In the genomic region with DNA sequence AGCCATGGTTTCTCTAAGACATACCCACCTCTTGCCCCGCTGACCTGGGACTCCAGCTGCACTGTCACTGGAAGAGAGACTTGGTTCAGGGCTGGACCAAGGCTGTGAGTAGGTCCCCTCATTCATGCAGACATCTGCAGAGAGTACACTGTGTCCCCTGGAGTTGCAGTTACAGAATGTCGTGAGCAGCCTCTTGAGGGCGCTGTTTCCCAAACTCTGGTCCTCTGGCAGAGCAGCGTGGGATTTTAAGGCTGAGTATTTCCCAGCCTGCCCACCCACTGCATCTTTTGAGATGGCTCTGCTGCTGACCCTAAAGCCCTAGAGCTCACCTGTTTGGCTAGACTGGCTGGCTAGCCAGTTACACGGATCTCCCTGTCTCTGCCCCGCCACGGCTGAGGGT, we compare ENCODE assay signal across 9 mouse cellular contexts. TPM values are rescaled to one million over a fixed set of nuclear protein-coding genes. Genes with fewer than 3 reads are reported as not detected.
DNase-seq lines count a peak whose midpoint lies in the region; ATAC-seq and TF ChIP-seq lines count a peak whose summit lies in the region.
"Had no signal": no experiment of that assay in that cellular context is flagged by ENCODE, and none has a peak within 500 bp of the region (broad histone marks: within the 10 kb centered on the region; RNA-seq: fewer than 3 reads in every experiment).

No protein-coding gene starts in this region.

- DNase-seq in adrenal gland, adult (ENCODE audit: inconsistent age in 2 of 2, low spot score in 1 of 2): peak; percentile 34 to 70
- no peak for DNase-seq in adrenal gland, postnatal 4 days (ENCODE audit: low spot score in 2 of 2)
- DNase-seq in liver, adult 2 months (ENCODE audit: extremely low read depth, low read depth, low spot score): no peak
- no peak for DNase-seq in liver, embryonic 11.5 days (ENCODE audit: low spot score)
- DNase-seq in liver, embryonic 14.5 days (ENCODE audit: low read depth in 3 of 3, low spot score in 3 of 3): no peak
- peak; percentile 24 to 39 for DNase-seq in thymus, adult 18-20 months
- DNase-seq in frontal cortex, adult 2 months (ENCODE audit: extremely low spot score in 1 of 2, low spot score in 1 of 2): no peak
- DNase-seq in gastrocnemius, postnatal 10 days: no peak

- WGBS in liver, adult 2 months: 61% methylated on average over 7 of the region's 7 CpGs
- WGBS in liver, embryonic 11.5 days: 47% methylated on average over 7 of the region's 7 CpGs
- 43% methylated on average over 7 of the region's 7 CpGs for WGBS in liver, embryonic 14.5 days (ENCODE audit: insufficient replicate concordance)

- H3K4me1 ChIP-seq in liver, adult 2 months (ENCODE audit: control insufficient read depth, insufficient read depth, low read length): no peaks in the 10 kb centered on the region
- no peaks in the 10 kb centered on the region for H3K4me1 ChIP-seq in liver, embryonic 11.5 days (replicated peaks; ENCODE audit: control insufficient read depth, insufficient read depth, low read length)
- H3K4me1 ChIP-seq in liver, embryonic 14.5 days (replicated peaks; ENCODE audit: control insufficient read depth in 2 of 2, insufficient read depth in 2 of 2, low read length in 1 of 2): no peaks in the 10 kb centered on the region; a peak in 1 of 4 replicates

- H3K4me2 ChIP-seq in liver, embryonic 11.5 days: no peak overlapping the region
- no peak overlapping the region for H3K4me2 ChIP-seq in liver, embryonic 14.5 days (ENCODE audit: low read depth)
- H3K4me2 ChIP-seq: midbrain, embryonic 12.5 days had no signal

- TF ChIP-seq CTCF in liver, adult 2 months (IDR thresholded peaks at IDR 0.05; ENCODE audit: low read depth, low read length): peak; percentile 34; the same call in 1 of the 2 replicates
- TF ChIP-seq CTCF in liver, embryonic 14.5 days (IDR thresholded peaks at IDR 0.05; ENCODE audit: low read depth): peak; percentile 62

- H3K9ac ChIP-seq in liver, adult 2 months (ENCODE audit: low read depth, low read length): no peak overlapping the region
- H3K9ac ChIP-seq in liver, embryonic 11.5 days (ENCODE audit: low read depth, low read length): no peak overlapping the region
- no peak overlapping the region for H3K9ac ChIP-seq in liver, embryonic 14.5 days (replicated peaks)
- H3K9ac ChIP-seq: midbrain, embryonic 12.5 days had no signal

- H3K27ac ChIP-seq in liver, adult 2 months (replicated peaks; ENCODE audit: insufficient read depth, low read depth, low read length): no peak overlapping the region
- no peak overlapping the region for H3K27ac ChIP-seq in liver, embryonic 11.5 days (ENCODE audit: low read depth, low read length)
- H3K27ac ChIP-seq in liver, embryonic 14.5 days: no peak overlapping the region
- H3K27ac ChIP-seq: midbrain, embryonic 12.5 days had no signal

- no peaks in the 10 kb centered on the region for H3K79me2 ChIP-seq in liver, adult 2 months (ENCODE audit: control insufficient read depth, insufficient read depth, low read length)

- TF ChIP-seq EP300 in liver, embryonic 14.5 days (IDR thresholded peaks at IDR 0.05; ENCODE audit: low read depth): no peak

- no peaks in the 10 kb centered on the region for H3K36me3 ChIP-seq in liver, adult 2 months (ENCODE audit: control insufficient read depth, insufficient read depth, low read length)
- H3K36me3 ChIP-seq in liver, embryonic 11.5 days (ENCODE audit: control insufficient read depth, insufficient read depth, low read length): no peaks in the 10 kb centered on the region
- no peaks in the 10 kb centered on the region for H3K36me3 ChIP-seq in liver, embryonic 14.5 days (replicated peaks; ENCODE audit: control insufficient read depth, insufficient read depth, low read depth)
- H3K36me3 ChIP-seq: midbrain, embryonic 12.5 days had no signal

- no peaks in the 10 kb centered on the region for H3K9me3 ChIP-seq in liver, embryonic 11.5 days (ENCODE audit: control insufficient read depth, low read length)
- H3K9me3 ChIP-seq in liver, embryonic 14.5 days (ENCODE audit: control insufficient read depth, low read length): no peaks in the 10 kb centered on the region
- H3K9me3 ChIP-seq: midbrain, embryonic 12.5 days had no signal

- ATAC-seq in liver, embryonic 11.5 days (replicated peaks; ENCODE audit: low FRiP score): no peak
- ATAC-seq in liver, embryonic 14.5 days (ENCODE audit: insufficient read depth): no peak

- H3K27me3 ChIP-seq in liver, adult 2 months (ENCODE audit: control insufficient read depth, insufficient read depth, low read length): no peaks in the 10 kb centered on the region; the same call in 1 of the 2 replicates
- H3K27me3 ChIP-seq in liver, embryonic 11.5 days (replicated peaks; ENCODE audit: control insufficient read depth, insufficient read depth, low read length): 0 out of 2 replicates have a peak, but pooled peaks cover 2% of the 10 kb centered on the region
- no peaks in the 10 kb centered on the region for H3K27me3 ChIP-seq in liver, embryonic 14.5 days (ENCODE audit: control insufficient read depth, insufficient read depth, low read length)
- H3K27me3 ChIP-seq: midbrain, embryonic 12.5 days had no signal

- H3K4me3 ChIP-seq in liver, adult 2 months (ENCODE audit: insufficient read depth, low read depth, low read length): no peak overlapping the region
- H3K4me3 ChIP-seq in liver, embryonic 11.5 days (ENCODE audit: low read depth, low read length): no peak overlapping the region
- no peak overlapping the region for H3K4me3 ChIP-seq in liver, embryonic 14.5 days (ENCODE audit: insufficient read depth in 1 of 2, low read depth in 2 of 2, low read length in 2 of 2)
- H3K4me3 ChIP-seq: midbrain, embryonic 12.5 days had no signal

- TF ChIP-seq POLR2A in liver, adult 2 months (IDR thresholded peaks at IDR 0.05; ENCODE audit: extremely low read depth, insufficient read depth, low read length): no peak

RNA-seq across cellular contexts. Expression of a gene that starts 1.2 kb away (rescaled TPM):
- under 1 TPM in 1 of 2 experiments, not detected in 1; 0.31 TPM for total RNA-seq in adrenal gland, postnatal 4 days (2021)
- total RNA-seq in liver, adult 2 months (2014; rRNA removed): 0.28 and 0.47 TPM in 2 replicates
- 0.76 and 1.4 TPM in 2 replicates for polyA plus RNA-seq in liver, adult 2 months (2012; rRNA removed)
- 0.26 and 0.56 TPM in 2 replicates for polyA plus RNA-seq in liver, embryonic 11.5 days (2014; fragmentation: Nextera tagmentation; extraction: Ambion mirVana)
- 0.45 and 0.51 TPM in 2 replicates for polyA plus RNA-seq in liver, embryonic 14.5 days (2012; rRNA removed)
- polyA plus RNA-seq in liver, embryonic 14.5 days (2014; fragmentation: Nextera tagmentation; extraction: Ambion mirVana): 0.29 and 0.51 TPM in 2 replicates
- polyA plus RNA-seq in frontal cortex, adult 2 months (2012; rRNA removed): 1.1 and 1.2 TPM in 2 replicates
- total RNA-seq in gastrocnemius, postnatal 10 days (2021): not detected

RNA-seq across cellular contexts. Expression of a gene that starts 28.4 kb away (rescaled TPM):
- 10 to 100 TPM; 11.2 to 11.7 TPM for total RNA-seq in adrenal gland, postnatal 4 days (2021)
- 7.1 and 8.5 TPM in 2 replicates for total RNA-seq in liver, adult 2 months (2014; rRNA removed)
- polyA plus RNA-seq in liver, adult 2 months (2012; rRNA removed): 8.3 and 13.1 TPM in 2 replicates
- 5.6 and 5.9 TPM in 2 replicates for polyA plus RNA-seq in liver, embryonic 11.5 days (2014; fragmentation: Nextera tagmentation; extraction: Ambion mirVana)
- 2.5 and 3.1 TPM in 2 replicates for polyA plus RNA-seq in liver, embryonic 14.5 days (2012; rRNA removed)
- polyA plus RNA-seq in liver, embryonic 14.5 days (2014; fragmentation: Nextera tagmentation; extraction: Ambion mirVana): 4.4 and 5.5 TPM in 2 replicates
- 26.3 and 26.8 TPM in 2 replicates for polyA plus RNA-seq in frontal cortex, adult 2 months (2012; rRNA removed)
- 1 to 10 TPM; 4.6 to 6.1 TPM for total RNA-seq in gastrocnemius, postnatal 10 days (2021)

RNA-seq across cellular contexts. Expression of a gene that starts 31.5 kb away (rescaled TPM):
- 100 to 1,000 TPM; 225 to 226 TPM for total RNA-seq in adrenal gland, postnatal 4 days (2021)
- 39.0 and 53.2 TPM in 2 replicates for total RNA-seq in liver, adult 2 months (2014; rRNA removed)
- polyA plus RNA-seq in liver, adult 2 months (2012; rRNA removed): 55.8 and 76.9 TPM in 2 replicates
- polyA plus RNA-seq in liver, embryonic 11.5 days (2014; fragmentation: Nextera tagmentation; extraction: Ambion mirVana): 86.1 and 90.8 TPM in 2 replicates
- polyA plus RNA-seq in liver, embryonic 14.5 days (2012; rRNA removed): 46.8 and 48.7 TPM in 2 replicates
- polyA plus RNA-seq in liver, embryonic 14.5 days (2014; fragmentation: Nextera tagmentation; extraction: Ambion mirVana): 28.8 and 37.5 TPM in 2 replicates
- 167 and 194 TPM in 2 replicates for polyA plus RNA-seq in frontal cortex, adult 2 months (2012; rRNA removed)
- 100 to 1,000 TPM in 1 of 2 experiments, 10 to 100 TPM in 1; 91.9 to 114 TPM for total RNA-seq in gastrocnemius, postnatal 10 days (2021)

RNA-seq across cellular contexts. Expression of a gene that starts 51.7 kb away (rescaled TPM):
- 1 to 10 TPM; 3.1 to 6.4 TPM for total RNA-seq in adrenal gland, postnatal 4 days (2021)
- total RNA-seq in liver, adult 2 months (2014; rRNA removed): 0.18 and 0.74 TPM in 2 replicates
- 0.20 and 0.23 TPM in 2 replicates for polyA plus RNA-seq in liver, adult 2 months (2012; rRNA removed)
- 0.61 and 0.67 TPM in 2 replicates for polyA plus RNA-seq in liver, embryonic 11.5 days (2014; fragmentation: Nextera tagmentation; extraction: Ambion mirVana)
- 0.22 and 0.55 TPM in 2 replicates for polyA plus RNA-seq in liver, embryonic 14.5 days (2012; rRNA removed)
- polyA plus RNA-seq in liver, embryonic 14.5 days (2014; fragmentation: Nextera tagmentation; extraction: Ambion mirVana): 0.06 and 0.20 TPM in 2 replicates
- 10.0 and 10.7 TPM in 2 replicates for polyA plus RNA-seq in frontal cortex, adult 2 months (2012; rRNA removed)
- total RNA-seq in gastrocnemius, postnatal 10 days (2021): 100 to 1,000 TPM in 1 of 2 experiments, 10 to 100 TPM in 1; 72.0 to 106 TPM

RNA-seq across cellular contexts. Expression of a gene that starts 52.2 kb away (rescaled TPM):
- total RNA-seq in adrenal gland, postnatal 4 days (2021): 1 to 10 TPM; 1.2 to 3.0 TPM
- total RNA-seq in liver, adult 2 months (2014; rRNA removed): 0.74 and 1.7 TPM in 2 replicates
- 1.1 and 3.1 TPM in 2 replicates for polyA plus RNA-seq in liver, adult 2 months (2012; rRNA removed)
- 0.32 and 0.34 TPM in 2 replicates for polyA plus RNA-seq in liver, embryonic 11.5 days (2014; fragmentation: Nextera tagmentation; extraction: Ambion mirVana)
- 0.40 and 0.58 TPM in 2 replicates for polyA plus RNA-seq in liver, embryonic 14.5 days (2012; rRNA removed)
- polyA plus RNA-seq in liver, embryonic 14.5 days (2014; fragmentation: Nextera tagmentation; extraction: Ambion mirVana): 0.13 and 0.33 TPM in 2 replicates
- 0.99 and 1.1 TPM in 2 replicates for polyA plus RNA-seq in frontal cortex, adult 2 months (2012; rRNA removed)
- under 1 TPM; 0.25 to 0.61 TPM for total RNA-seq in gastrocnemius, postnatal 10 days (2021)

Comparison
In these comparisons a context has a peak if more than half of its experiments do, and no peak if none do; other contexts are left out.
1. DNase-seq: peak in adrenal gland, adult (2 of 2) and thymus, adult 18-20 months (2 of 2); none in adrenal gland, postnatal 4 days (0 of 2), liver, adult 2 months (single experiment), liver, embryonic 11.5 days (single experiment), liver, embryonic 14.5 days (0 of 3), frontal cortex, adult 2 months (0 of 2) and gastrocnemius, postnatal 10 days (single experiment).